Mouse (Mus musculus) adrenal gland, postnatal 25 days (tissue): ENCODE measurements around the gene Elmo3. TPM values are rescaled to one million over a fixed set of nuclear protein-coding genes. Genes with fewer than 3 reads are reported as not detected.

Experiments
- DNase-seq: peaks from one replicate; pipeline ENCODE4 v3.0.0; 2021; ENCODE audit warnings: mixed read lengths
- total RNA-seq: library from RNA; stranded (reverse); gene quantifications from 2 replicates; pipeline ENCODE4 v1.2.3, GENCODE M21; 2021

Gene Elmo3
- total RNA-seq, 1 experiment from 2014 or later, result 9.8 TPM

DNA sequence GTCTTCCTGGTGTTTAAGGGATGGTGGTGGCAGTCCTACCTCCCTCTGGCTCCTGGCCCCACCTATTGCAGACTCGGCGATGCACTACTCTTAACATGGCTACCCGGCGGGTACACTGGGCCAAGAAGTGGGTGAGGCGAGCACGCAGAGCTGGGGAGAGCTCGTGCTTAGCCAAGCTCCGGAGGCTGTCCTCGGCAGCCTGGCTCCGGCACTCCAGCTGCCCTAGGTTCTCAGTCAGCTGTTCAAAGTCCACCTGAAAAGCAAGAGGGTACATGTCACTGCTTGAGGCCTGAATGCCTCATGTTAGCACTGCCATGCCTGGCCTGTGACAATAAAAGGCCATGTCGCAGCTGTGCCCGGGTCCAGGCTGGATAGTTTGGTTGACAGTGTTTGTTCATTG lies 24.9 kb downstream of the Elmo3 start:
- DNase-seq, result no peak

DNA sequence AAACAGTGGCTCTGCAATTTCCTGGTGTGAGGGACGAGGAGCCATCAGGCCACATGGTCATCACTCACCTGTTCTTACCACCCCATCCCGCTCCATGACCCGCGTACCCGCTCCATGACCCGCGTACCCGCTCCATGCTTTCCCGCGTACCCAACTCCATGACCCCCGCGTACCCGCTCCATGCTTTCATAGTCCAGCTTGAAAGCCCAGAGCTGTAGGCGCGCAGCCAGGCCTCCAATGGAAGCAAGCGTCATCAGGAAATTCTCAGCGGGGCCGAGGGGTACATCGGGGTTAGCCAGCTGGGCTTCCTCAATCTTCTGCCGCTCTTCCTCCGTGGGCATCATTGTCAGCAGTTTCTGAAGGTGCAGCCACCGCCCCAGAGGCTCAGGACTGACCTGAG lies 26.1 kb downstream of the Elmo3 start:
- no peak for DNase-seq

DNA sequence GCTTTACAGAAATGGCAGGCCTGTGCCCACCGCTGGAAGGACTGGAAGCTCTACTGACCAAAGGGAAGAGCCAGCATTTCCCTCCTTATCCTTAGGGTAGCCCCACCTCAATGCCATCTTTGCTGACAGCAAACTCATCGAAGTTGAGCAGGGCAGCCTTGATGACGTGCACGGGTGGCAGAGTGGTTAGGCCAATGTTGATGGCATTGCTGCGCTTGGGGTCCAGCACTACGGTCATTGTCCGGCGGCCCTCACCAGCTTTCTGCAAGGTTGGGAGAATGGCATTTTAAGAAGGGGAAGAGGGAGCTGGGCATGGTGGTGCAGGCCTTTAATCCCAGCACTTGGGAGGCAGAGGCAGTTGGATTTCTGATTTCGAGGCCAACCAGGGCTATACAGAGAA lies 26.5 kb downstream of the Elmo3 start:
- DNase-seq, result no peak

DNA sequence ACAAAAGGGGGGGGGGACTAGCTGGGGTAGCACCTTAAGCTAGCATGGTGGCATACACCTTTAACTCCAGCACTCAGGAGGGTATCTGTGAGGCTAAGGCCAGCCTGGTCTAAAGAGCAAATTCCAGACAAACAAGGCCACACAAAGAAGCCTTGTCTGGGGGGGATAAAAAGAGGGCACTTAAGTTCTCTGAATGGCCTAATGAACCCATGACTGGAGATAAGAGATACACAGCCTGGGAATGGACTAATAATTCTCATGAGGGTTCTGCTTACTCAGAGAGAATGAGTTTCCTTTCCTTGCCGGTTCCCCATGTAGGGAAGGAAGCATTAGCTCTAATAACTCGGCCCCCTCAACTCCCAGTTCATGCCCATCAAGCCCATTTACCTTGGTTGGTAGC lies 27.1 kb downstream of the Elmo3 start:
- no peak for DNase-seq

DNA sequence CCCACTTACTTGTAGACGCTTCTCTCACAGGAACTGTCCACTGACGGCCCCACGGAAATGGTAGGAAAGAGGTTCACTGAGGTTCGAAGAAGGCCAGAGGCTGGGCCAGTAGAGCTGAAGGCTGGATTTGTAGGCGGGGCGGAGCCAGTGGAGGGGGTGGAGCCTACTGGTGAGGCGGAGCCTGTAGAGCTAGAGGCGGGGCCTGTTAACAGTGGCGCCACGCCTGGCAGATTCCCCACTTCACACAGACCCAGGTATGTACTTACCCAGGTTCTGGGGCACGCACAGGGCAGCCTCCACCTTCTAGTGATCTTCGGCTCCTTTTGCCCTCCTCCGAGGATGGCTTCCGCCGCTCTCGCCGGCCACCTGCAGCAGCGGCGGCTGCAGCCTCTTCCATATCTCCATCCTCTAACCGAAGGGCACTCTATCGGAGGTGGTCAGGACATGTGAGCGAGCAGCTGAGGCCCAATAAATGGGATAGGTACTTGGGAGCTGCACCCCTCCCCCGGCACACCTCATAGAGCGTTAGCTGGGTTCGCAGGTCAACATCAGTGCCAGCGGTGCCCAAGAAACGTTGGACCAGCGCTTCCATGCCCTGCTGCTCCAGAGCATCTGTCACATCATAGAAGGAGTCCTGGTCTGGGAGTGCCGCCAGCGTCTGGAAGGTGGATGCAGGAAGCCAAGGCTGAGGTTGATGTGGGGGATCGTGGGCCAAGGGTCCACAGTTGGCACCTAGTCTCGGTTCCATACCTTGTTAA lies 31.2 kb downstream of the Elmo3 start:
- DNase-seq, result no peak

- DNase-seq, result no peak
Observed at GRCm38 (mm10) chr8:105338992-105339391, 33.6 kb downstream of the Elmo3 start.

DNA sequence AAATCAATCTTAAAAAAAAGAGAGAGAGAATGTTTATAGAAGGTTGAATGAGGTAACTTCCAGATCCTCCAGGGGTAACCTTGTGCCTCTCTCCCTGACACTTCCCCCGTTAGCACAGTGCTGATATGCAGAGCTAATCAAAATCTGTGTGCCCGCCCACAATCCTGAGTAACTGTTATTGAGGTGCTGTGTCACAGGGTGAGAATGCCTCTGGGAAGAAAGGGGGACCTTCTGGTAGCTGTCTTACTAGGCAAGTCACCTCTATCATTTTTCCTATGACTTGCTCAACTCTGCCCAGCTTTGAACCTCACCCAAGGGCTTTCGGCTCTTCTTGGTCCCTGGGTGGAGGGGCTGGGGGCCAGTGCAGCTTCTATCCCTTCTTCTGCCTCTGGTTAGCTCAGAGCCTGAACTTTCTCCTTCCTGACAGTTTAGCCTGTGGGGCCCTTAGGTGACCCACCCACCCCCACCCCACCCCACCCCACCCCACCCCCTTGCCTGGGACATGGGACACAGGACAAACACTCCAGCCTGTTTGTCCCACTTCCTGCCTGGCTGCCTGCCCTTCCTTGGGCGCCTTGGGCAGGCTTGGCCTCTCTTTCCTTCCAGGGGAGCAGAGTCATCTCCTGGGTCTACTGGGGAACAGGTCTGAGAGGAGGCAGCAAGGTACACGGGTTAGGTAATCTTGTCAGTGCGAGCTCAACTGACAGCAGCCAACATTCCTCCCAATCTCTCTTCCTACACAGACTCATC lies 34.7 kb downstream of the Elmo3 start:
- no peak for DNase-seq

- no peak for DNase-seq
Observed at GRCm38 (mm10) chr8:105341399-105341798, 36.0 kb downstream of the Elmo3 start.

GRCm38 (mm10) chr8:105342768-105343167 lies 37.4 kb downstream of the Elmo3 start:
- no peak for DNase-seq

- DNase-seq, result no peak
Observed at GRCm38 (mm10) chr8:105343791-105344574, 38.6 kb downstream of the Elmo3 start.

DNA sequence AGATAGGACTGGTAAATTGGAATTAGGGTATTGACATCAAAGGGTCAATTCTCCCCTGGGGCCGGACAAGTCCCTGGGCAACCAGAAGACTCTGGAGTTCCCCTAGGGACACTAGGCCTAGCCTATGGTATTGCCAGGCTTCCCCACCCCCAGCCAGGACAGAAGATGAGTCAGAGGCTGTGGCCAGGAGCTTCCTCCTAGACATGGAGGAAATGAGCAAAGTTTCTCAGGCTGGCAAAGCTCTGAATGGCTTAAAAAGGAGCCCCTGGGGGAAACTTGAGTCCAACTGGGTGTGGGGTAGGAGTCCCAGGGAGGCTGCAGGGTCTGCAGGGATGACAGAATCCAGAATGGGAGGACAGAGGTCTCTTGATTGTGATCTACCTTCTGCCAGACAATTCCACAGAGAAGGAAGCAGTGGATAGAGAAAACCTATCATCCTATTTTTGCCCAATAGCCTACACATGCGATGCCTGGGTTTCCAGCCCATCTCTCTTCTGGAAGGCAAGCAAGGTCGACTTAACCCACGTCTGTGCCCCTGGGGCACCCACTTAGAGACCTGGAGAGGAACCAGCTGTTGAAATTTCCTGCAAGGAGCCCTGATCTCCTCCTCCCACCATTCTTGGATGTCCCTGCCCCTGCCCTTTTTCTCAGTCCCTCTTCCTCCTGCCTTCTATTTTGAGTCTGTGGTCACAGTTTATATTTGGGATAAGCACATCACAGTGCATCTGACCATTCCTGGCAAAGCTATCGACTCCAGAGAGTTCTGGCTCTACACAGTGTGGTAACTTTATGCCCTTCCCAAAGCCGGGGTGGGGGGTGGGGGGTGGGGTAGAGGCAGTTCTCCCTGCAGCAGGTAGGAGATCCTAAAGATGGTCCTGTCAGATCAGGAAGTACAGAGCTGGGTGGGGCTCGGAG lies 39.9 kb downstream of the Elmo3 start:
- peak; percentile 53 for DNase-seq

- DNase-seq, result peak; percentile 53
Observed at GRCm38 (mm10) chr8:105346611-105347427, 41.4 kb downstream of the Elmo3 start.

DNA sequence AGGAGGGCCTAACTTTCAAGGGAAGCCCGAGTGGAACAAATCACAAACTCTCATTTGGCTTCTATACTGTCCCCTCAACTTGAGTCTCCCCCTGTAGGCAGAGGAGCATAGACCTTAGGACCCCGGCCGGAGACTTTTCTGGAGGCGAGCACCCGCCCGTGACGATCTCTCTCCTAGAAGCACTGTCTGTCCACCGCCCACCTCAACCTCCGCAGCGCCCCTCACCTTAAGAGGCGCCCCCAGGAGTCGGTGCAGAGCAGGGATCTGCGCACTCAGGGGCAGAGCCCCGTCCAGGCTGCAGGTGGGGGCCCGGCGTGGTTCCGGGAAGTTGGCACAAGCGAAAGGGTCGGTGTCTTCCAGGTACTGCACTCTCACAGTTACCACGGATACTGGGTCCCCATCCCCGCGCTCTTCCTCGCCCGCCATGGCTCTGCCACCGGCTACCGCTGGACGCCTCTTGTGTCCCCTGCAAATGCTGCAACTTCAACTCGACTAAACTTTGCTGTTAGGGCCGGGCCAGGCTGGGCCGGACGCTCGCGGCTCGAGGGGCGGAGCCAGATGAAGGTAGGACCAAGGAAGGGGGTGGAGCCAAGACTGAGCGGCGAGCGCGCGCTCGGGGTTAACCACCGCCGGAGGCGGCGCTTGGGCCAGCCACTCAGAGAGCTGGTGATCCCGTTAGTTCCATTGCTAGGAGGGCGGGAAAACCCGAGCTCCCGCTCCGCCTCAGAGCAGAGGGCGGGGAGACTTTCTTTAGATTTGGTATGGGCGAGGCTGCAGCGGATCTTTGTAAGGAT lies 42.2 kb downstream of the Elmo3 start, which contains the start of gene Fhod1:
TSS of gene Fhod1 (minus strand) at position 526 of the 794 bp plus-strand sequence.
- peak; percentile 95 for DNase-seq

DNA sequence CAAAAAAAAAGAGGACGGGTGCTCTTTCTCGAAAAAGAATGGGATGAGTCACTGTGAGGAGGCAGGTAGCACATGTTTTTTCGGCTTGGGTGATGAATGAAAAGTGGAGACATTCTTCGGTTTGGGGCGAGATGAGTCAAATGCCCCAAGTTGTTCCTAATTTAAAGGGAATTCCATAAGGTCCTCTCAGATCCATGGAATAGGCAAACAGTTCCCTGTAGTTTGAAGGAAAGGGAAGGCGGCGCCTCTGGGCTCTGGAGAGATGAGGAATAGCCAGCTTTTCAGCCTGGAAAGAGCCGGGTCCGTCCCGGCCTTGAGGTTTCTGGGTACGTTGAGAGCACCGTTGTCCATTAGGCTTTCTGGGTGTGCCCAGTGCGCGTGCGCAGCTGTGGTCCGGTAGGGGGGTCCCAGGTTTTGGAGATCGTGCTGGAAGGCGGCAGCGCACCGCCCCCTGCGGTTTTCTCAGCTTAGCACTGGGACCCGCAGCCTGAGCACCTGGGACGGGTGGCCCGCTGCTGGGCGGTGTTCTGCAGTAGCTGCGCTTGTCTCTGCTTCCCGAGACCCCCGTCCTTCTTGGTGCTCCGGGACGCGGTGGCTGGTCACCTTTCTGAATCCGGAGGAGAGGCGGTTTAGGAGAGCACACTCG lies 43.2 kb downstream of the Elmo3 start, which contains the start of gene Slc9a5:
TSS of gene Slc9a5 (plus strand) at position 394 of the 646 bp plus-strand sequence.
- peak; percentile 53 for DNase-seq

DNA sequence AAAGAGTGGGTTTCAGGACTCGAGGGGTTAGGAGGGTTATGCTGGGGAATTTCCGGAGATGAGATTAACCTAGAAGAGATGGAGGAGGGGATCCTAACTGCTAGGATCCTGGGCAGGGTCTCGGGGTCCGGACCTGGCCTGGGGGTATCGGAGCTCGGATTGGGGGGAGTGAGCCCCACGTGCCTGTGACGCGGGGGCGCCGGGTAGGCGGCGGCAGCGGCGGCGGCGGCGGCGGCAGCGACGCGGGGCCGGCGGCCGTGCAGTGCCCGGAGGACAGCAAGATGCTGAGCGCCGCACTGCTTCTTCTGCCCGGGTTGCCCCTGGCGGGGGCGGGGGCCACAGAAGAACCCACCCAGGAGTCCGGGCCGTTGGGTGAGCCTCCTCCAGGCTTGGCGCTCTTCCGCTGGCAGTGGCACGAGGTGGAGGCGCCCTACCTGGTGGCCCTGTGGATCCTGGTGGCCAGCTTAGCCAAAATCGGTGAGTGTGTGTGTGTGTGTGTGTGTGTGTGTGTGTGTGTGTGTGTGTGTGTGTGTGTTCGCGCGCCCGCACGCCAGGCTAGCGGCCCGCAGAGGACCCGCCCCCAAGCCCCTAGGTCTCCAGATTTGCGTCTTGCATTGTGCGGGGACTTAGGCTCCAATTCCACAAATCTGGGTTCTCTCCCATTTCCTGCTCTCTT lies 43.8 kb downstream of the Elmo3 start:
- DNase-seq, result no peak

GRCm38 (mm10) chr8:105350186-105350585 lies 44.8 kb downstream of the Elmo3 start:
- no peak for DNase-seq

DNA sequence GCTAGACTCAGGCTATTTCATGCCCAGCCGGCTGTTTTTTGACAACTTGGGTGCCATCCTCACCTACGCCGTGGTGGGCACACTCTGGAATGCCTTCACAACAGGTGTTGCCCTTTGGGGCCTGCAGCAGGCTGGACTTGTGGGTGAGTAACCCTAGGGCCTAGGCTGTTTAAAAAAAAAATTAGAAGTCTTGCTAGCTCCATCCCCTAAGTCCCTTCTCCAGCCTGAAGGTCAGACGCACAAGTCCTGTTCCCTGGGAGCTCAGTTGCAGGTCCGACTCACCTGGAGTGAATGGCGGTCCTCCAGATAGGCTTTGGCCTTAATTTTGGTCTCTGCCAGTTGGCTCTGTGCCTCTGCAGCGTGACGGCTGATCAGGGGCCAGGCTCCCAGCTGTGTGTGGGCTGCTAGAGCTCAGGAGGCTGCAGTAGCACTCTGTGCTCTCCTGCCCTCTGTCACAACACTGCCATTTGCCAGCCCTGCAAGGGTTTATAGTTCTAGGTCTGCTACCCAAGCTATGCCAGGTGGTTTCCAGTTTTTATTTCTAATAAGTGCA lies 48.3 kb downstream of the Elmo3 start:
- no peak for DNase-seq

DNA sequence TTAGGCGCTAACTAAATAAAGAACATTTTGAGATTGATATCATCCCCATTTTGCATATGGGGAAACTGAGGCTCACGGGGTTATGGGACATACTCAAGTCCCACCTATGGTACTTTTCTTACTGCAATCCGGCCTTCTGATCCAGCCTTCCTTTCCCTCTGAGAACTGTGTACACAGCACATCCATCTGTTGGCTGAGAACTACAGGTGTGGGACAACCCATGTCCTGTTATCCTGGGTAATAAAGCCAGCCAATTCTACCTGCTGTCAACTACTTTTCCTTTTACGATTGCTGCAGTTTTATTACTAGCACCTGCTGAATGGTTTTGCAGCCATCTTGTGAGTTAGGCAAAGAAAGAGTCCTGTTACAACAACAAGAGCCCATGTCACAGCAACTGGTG lies 49.1 kb downstream of the Elmo3 start:
- DNase-seq, result no peak
